Mouse (Mus musculus) kidney, postnatal 0 days (tissue): ENCODE measurements around the gene Creb3. TPM values are rescaled to one million over a fixed set of nuclear protein-coding genes. Genes with fewer than 3 reads are reported as not detected.

Source experiments
- ATAC-seq: fragments of 200-750 bp; cut with Nextera tagmentation; replicated peaks from 2 replicates; pipeline ENCODE4 v1.8.0; 2017; ENCODE audit warnings: low read depth, moderate number of reproducible peaks, moderate TSS enrichment, moderate library complexity; ENCODE audit not compliant: low FRiP score
- DNase-seq: peaks from one replicate; pipeline ENCODE4 v3.0.0-alpha.2; 2016; ENCODE audit warnings: low spot score
- H3K27ac ChIP-seq: fragments of 300-500 bp; sonication (generic); 2 replicates; pipeline ENCODE4 v1.5.1; 2014; ENCODE audit warnings: mild to moderate bottlenecking
- H3K27me3 ChIP-seq: fragments of 300-500 bp; sonication (generic); 2 replicates; pipeline ENCODE4 v1.6.1; 2014; ENCODE audit warnings: low read length, mixed read lengths; ENCODE audit not compliant: insufficient read depth
- H3K36me3 ChIP-seq: fragments of 300-500 bp; sonication (generic); 2 replicates; pipeline ENCODE4 v1.6.1; 2014; ENCODE audit warnings: low read length, mixed read lengths; ENCODE audit not compliant: insufficient read depth
- H3K4me1 ChIP-seq: fragments of 300-500 bp; sonication (generic); replicated peaks from 2 replicates; pipeline ENCODE4 v1.6.1; 2014; ENCODE audit warnings: antibody characterized with exemption, low read length, mixed read lengths; ENCODE audit not compliant: insufficient read depth
- H3K4me2 ChIP-seq: fragments of 300-500 bp; sonication (generic); 2 replicates; pipeline ENCODE4 v1.6.1; 2014; ENCODE audit warnings: mild to moderate bottlenecking, low read length, moderate library complexity, mixed read lengths
- H3K4me3 ChIP-seq: fragments of 300-500 bp; sonication (generic); replicated peaks from 2 replicates; pipeline ENCODE4 v1.5.1; 2014; ENCODE audit warnings: low read depth, low read length
- H3K9ac ChIP-seq: fragments of 300-500 bp; sonication (generic); 2 replicates; pipeline ENCODE4 v1.6.1; 2014; ENCODE audit warnings: low read depth, low read length
- H3K9me3 ChIP-seq: fragments of 300-500 bp; sonication (generic); replicated peaks from 2 replicates; pipeline ENCODE4 v1.6.1; 2016; ENCODE audit warnings: low read length, inconsistent platforms, mixed read lengths
- CTCF ChIP-seq: IDR thresholded peaks from 2 replicates; pipeline ENCODE4 v1.5.1; 2016; ENCODE audit warnings: antibody characterized with exemption, low read depth, mild to moderate bottlenecking, moderate library complexity
- whole genome bisulfite sequencing: fragments of 180-500 bp; shearing (Covaris S2); extraction: QIAGEN DNeasy Blood & Tissue Kit; methylation state at CpG from one replicate; pipeline ENCODE4 v1.1.7; 2014; 5-methylcytosine and 5-hydroxymethylcytosine counted together
- polyA plus RNA-seq: library from polyadenylated mRNA; unstranded; fragments of >200 nt; fragmentation: Nextera tagmentation; extraction: Ambion mirVana; gene quantifications from 2 replicates; pipeline ENCODE4 v1.2.1, GENCODE M21; 2015

Creb3 gene
- polyA plus RNA-seq, 1 experiment from 2014 or later: 74.1 TPM

DNA sequence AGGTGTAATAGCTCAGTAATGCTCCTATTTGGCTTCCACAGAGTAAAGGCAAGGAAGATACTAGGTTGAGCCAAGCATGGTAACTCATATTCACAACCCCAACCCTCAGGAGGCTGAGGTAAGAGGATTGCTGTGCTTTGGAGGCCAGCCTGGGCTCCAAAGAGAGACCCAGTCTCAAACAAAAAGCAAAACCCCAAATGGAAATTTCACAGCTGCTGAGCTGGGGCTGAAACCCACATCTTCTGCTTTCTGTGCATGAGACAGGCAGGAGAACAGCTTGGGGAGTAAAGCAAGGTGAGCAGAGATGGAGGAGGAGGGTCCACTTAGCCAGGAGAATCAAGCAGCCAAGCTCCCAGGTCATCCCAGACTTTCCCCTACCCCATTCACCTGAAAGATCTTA, 8.2 kb upstream of the Creb3 start:
- no peak overlapping the region for H3K4me2 ChIP-seq
- DNase-seq: no peak
- no peak for ATAC-seq
- no peak for TF ChIP-seq CTCF
- no peaks in the 10 kb centered on the region for H3K9me3 ChIP-seq
- H3K4me3 ChIP-seq: no peak overlapping the region
- H3K27ac ChIP-seq: no peak overlapping the region
- H3K4me1 ChIP-seq: peaks cover 16% of the 10 kb centered on the region
- H3K36me3 ChIP-seq: peaks cover 71% of the 10 kb centered on the region
- H3K27me3 ChIP-seq: no peaks in the 10 kb centered on the region
- H3K9ac ChIP-seq: no peak overlapping the region

GRCm38 (mm10) chr4:43555926-43556325, 6.2 kb upstream of the Creb3 start:
- TF ChIP-seq CTCF: no peak
- no peak for DNase-seq
- WGBS: 93% methylated on average over 7 of the region's 7 CpGs
- Histone ChIP-seq H3K27me3 (no peaks in the 10 kb centered on the region), H3K4me3 (no peak overlapping the region), H3K4me2 (no peak overlapping the region), H3K27ac (no peak overlapping the region), H3K36me3 (peaks cover 51% of the 10 kb centered on the region), H3K9ac (no peak overlapping the region), H3K4me1 (peaks cover 35% of the 10 kb centered on the region), H3K9me3 (no peaks in the 10 kb centered on the region)
- no peak for ATAC-seq

GRCm38 (mm10) chr4:43558028-43558630, 4.0 kb upstream of the Creb3 start:
- TF ChIP-seq CTCF: no peak
- peak overlapping the region; percentile 43; the same call in 1 of the 2 replicates for H3K9ac ChIP-seq
- H3K27me3 ChIP-seq: no peaks in the 10 kb centered on the region
- DNase-seq: peak; percentile 92
- peaks cover 39% of the 10 kb centered on the region for H3K4me1 ChIP-seq
- no peaks in the 10 kb centered on the region for H3K9me3 ChIP-seq
- peaks cover 35% of the 10 kb centered on the region for H3K36me3 ChIP-seq
- H3K4me2 ChIP-seq: peak overlapping the region; percentile 79
- ATAC-seq: no peak; the same call in 1 of the 2 replicates
- H3K4me3 ChIP-seq: peak overlapping the region; percentile 11
- WGBS: 19% methylated on average over 5 of the region's 5 CpGs
- H3K27ac ChIP-seq: peak overlapping the region; percentile 99

GRCm38 (mm10) chr4:43558631-43559356, 3.3 kb upstream of the Creb3 start:
- Histone ChIP-seq H3K9me3 (no peaks in the 10 kb centered on the region), H3K9ac (peak overlapping the region; percentile 43), H3K27ac (peak overlapping the region; percentile 99), H3K4me2 (peak overlapping the region; percentile 79), H3K4me3 (peak overlapping the region; percentile 11), H3K4me1 (peaks cover 45% of the 10 kb centered on the region), H3K27me3 (no peaks in the 10 kb centered on the region), H3K36me3 (peaks cover 28% of the 10 kb centered on the region)
- peak; percentile 92 for DNase-seq
- TF ChIP-seq CTCF: peak; percentile 3; the same call in 1 of the 2 replicates
- ATAC-seq: peak; percentile 29; the same call in 1 of the 2 replicates
- WGBS: 19% methylated on average over 13 of the region's 13 CpGs

DNA sequence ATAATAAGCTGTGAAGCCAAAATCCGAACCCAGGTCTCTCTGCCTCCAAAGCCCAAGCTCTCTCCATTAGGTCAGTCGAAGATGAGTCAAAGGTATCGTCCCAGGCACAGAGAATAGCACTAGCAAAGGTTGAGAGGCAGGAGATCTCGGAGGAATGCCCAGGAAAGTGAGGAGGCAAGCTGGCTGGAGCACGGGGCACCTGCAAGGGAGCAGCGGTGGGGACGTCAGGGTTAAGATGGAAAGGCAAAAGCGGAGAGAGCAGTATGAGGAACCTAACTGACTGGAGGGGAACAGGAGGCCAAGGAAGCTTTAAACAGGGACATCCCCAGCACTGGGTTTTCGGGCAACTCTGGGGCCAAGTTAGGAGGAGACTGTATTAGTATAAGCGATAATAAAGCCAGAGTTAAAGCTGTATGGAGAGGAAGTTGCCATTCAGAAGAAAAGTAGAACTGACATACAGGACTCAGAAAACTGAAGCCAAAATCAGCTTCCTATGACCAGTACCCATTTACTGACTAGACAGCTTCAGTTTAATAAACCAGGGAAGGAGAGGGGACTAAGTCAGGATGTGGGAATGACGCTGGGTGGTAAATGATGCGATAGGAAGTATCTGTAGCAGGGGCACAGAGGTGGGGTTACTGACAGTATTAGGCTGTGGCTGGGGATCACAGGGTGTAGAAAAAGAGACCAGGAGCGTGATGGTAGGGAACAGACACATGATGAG, 2.5 kb upstream of the Creb3 start:
- 60% methylated on average over 13 of the region's 13 CpGs for whole genome bisulfite sequencing
- Histone ChIP-seq H3K27me3 (no peaks in the 10 kb centered on the region), H3K4me3 (peak overlapping the region; percentile 65; the same call in 1 of the 2 replicates), H3K9ac (0 out of 2 replicates have a peak overlapping the region, but pooled peaks have one; percentile 92), H3K27ac (peak overlapping the region; percentile 99), H3K36me3 (peaks cover 21% of the 10 kb centered on the region), H3K9me3 (no peaks in the 10 kb centered on the region), H3K4me2 (peak overlapping the region; percentile 79), H3K4me1 (peaks cover 49% of the 10 kb centered on the region)
- no peak for TF ChIP-seq CTCF
- DNase-seq (no peak), ATAC-seq (no peak)

- H3K9ac ChIP-seq: peak overlapping the region; percentile 92
- ATAC-seq (no peak), DNase-seq (peak; percentile 72)
- WGBS: 18% methylated on average over 6 of the region's 6 CpGs
- H3K4me3 ChIP-seq: peak overlapping the region; percentile 65; the same call in 1 of the 2 replicates
- H3K4me1 ChIP-seq: peaks cover 49% of the 10 kb centered on the region
- no peaks in the 10 kb centered on the region for H3K9me3 ChIP-seq
- H3K27ac ChIP-seq: peak overlapping the region; percentile 99; the same call in 1 of the 2 replicates
- peak overlapping the region; percentile 79 for H3K4me2 ChIP-seq
- peaks cover 20% of the 10 kb centered on the region for H3K36me3 ChIP-seq
- TF ChIP-seq CTCF: no peak
- H3K27me3 ChIP-seq: no peaks in the 10 kb centered on the region
Observed at GRCm38 (mm10) chr4:43560243-43560611, 1.9 kb upstream of the Creb3 start.
